Mouse (Mus musculus): ENCODE data around the gene Zfp14.

GRCm38 (mm10) chr7:30099297-30099696 is 48.1 kb upstream of the Zfp14 start:
- no peak for TF ChIP-seq CTCF (IDR thresholded peaks at IDR 0.05; ENCODE audit: low read depth, low read length)
- TF ChIP-seq POLR2AphosphoS5 (IDR thresholded peaks at IDR 0.05; ENCODE audit: insufficient replicate concordance, low read depth, low read length), result no peak

Measured in G1E (cell line).